Mouse (Mus musculus) neural tube, embryonic 12.5 days (tissue): ENCODE results near the gene Tbc1d1. TPM values are rescaled to one million over a fixed set of nuclear protein-coding genes. Genes with fewer than 3 reads are reported as not detected.

Experiments
- ATAC-seq: fragments of 200-750 bp; cut with Nextera tagmentation; 2 replicates; pipeline ENCODE4 v1.8.0; 2017; ENCODE audit warnings: low read depth, mild to moderate bottlenecking, moderate TSS enrichment, moderate library complexity; ENCODE audit not compliant: low FRiP score
- H3K27ac ChIP-seq: fragments of 300-500 bp; sonication (generic); 2 replicates; pipeline ENCODE4 v1.5.1; 2016
- H3K27me3 ChIP-seq: fragments of 300-500 bp; sonication (generic); replicated peaks from 2 replicates; pipeline ENCODE4 v1.6.1; 2016; ENCODE audit warnings: mild to moderate bottlenecking
- H3K36me3 ChIP-seq: fragments of 300-500 bp; sonication (generic); 2 replicates; pipeline ENCODE4 v1.6.1; 2016; ENCODE audit warnings: mild to moderate bottlenecking
- H3K4me1 ChIP-seq: fragments of 300-500 bp; sonication (generic); 2 replicates; pipeline ENCODE4 v1.6.1; 2016
- H3K4me2 ChIP-seq: fragments of 300-500 bp; sonication (generic); replicated peaks from 2 replicates; pipeline ENCODE4 v1.6.1; 2016; ENCODE audit warnings: mild to moderate bottlenecking
- H3K4me3 ChIP-seq: fragments of 300-500 bp; sonication (generic); 2 replicates; pipeline ENCODE4 v1.5.1; 2016
- H3K9ac ChIP-seq: fragments of 300-500 bp; sonication (generic); 2 replicates; pipeline ENCODE4 v1.6.1; 2016; ENCODE audit warnings: mild to moderate bottlenecking
- H3K9me3 ChIP-seq: fragments of 300-500 bp; sonication (generic); 2 replicates; pipeline ENCODE4 v1.6.1; 2016; ENCODE audit warnings: mild to moderate bottlenecking
- WGBS: fragments of 180-500 bp; shearing (Covaris S2); methylation state at CpG from one replicate; pipeline ENCODE4 v1.1.7; 2016; 5-methylcytosine and 5-hydroxymethylcytosine counted together
- polyA plus RNA-seq: library from polyadenylated mRNA; unstranded; fragments of >200 nt; fragmentation: Nextera tagmentation; extraction: Ambion mirVana; gene quantifications from 2 replicates; pipeline ENCODE4 v1.2.1, GENCODE M21; 2016

The Tbc1d1 gene
- polyA plus RNA-seq, 1 experiment from 2014 or later, result 23.7 TPM

DNA sequence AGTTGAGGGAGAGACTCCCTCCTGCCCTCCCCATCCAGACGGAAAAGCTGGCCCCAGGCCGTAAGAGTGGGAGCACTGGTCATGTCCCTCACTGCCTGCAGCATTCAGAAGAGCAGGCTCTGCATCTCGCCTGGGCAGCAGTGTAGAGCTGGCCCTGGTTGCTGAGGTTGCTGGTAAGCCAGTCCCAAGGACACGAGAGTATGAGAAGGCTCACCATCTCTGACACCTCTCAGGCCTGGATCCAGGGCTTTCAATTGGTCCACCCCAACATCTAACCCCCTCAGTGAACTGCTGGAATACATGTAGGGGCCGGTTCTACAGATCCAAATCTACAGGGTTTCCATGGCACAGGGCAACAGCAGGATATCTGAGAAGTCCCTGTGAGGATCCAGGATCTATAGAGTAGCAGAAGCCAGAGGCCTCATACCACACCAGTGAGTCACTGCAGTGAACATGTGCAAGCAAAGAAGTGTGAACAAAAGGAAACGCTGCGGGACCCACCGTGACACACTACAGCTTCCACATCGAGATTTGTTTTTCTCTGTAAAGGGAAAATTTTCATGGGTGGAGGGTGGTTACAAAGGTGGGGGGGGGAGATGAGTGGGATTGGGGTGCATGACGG, 9.6 kb upstream of the Tbc1d1 start:
- H3K4me3 ChIP-seq, result no peak overlapping the region
- ATAC-seq, result no peak
- no peaks in the 10 kb centered on the region; the same call in 1 of the 2 replicates for H3K27me3 ChIP-seq
- no peaks in the 10 kb centered on the region for H3K9me3 ChIP-seq
- H3K36me3 ChIP-seq, result no peaks in the 10 kb centered on the region
- no peak overlapping the region for H3K4me2 ChIP-seq
- H3K4me1 ChIP-seq, result no peaks in the 10 kb centered on the region
- 81% methylated on average over 10 of the region's 10 CpGs for WGBS
- H3K27ac ChIP-seq, result no peak overlapping the region
- H3K9ac ChIP-seq, result no peak overlapping the region

DNA sequence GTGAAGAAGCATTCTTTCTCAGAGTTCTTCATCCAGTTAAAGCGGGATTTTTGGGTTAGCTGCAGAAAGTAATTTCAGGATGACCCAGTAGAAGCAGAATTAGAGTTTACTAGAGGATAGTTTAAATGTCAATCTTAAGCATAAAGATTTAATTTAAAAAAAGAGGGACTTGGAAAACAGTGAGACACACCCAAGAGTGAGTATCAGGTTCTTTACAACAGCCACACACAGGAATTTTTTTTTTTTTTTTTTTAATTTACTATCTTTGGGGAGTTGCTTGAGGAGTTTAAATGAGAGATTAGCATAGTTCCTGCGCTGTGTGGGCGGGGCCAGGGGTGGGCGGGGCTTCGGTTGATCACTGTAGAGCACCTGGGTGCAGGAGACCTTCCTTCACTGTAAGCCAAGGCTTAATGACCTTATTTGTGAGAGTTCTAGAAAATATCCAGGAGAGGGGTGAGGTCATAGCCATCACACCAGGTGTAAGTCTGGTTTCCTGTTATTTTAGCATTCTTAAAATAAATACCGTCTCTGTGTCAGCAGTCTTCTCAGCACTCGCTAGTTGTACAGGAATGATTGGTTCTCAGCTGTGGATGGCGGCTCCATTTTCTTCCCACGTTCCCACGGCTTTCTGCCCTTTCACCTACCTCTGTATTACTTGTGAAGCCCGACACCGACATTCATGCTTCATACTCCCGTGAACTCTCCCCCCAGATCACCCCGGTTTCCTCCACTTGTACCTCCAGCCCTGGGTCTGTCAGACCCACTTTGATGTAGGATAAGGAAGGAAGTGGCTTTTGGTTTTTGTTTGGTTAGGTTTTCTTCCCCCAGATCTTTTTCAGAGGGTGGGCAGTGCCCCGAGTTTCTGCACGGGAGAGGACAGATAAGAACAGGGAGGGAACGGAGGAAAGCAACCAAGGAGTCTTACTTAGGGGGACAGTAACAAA, 6.6 kb upstream of the Tbc1d1 start:
- WGBS, result 36% methylated on average over 17 of the region's 17 CpGs
- H3K9me3 ChIP-seq, result no peaks in the 10 kb centered on the region
- no peak overlapping the region for H3K27ac ChIP-seq
- H3K36me3 ChIP-seq, result no peaks in the 10 kb centered on the region
- H3K4me2 ChIP-seq, result 0 out of 2 replicates have a peak overlapping the region, but pooled peaks have one; percentile 24
- no peak for ATAC-seq
- H3K4me3 ChIP-seq, result no peak overlapping the region
- no peak overlapping the region for H3K9ac ChIP-seq
- no peaks in the 10 kb centered on the region; the same call in 1 of the 2 replicates for H3K27me3 ChIP-seq
- H3K4me1 ChIP-seq, result no peaks in the 10 kb centered on the region

DNA sequence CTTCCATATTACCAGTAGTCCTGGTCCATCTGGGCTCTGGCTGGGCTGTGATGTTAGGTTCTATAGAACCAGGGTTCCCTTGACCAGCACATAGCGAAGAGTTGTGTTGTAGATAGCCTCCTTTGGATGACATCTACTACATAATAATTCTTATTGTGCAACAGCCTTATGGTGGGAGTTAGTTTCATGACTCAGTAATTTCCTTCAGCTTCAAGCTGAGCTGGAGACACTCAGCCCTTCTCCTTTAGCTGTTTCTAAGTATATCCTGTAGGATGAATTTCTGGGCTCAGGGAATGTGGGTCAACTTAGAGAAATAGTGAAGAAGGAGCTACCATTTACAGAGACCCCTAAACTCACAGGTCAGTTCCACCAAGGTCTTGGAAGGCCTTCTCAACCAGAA, 2.8 kb upstream of the Tbc1d1 start:
- Histone ChIP-seq H3K4me1 (no peaks in the 10 kb centered on the region), H3K9ac (no peak overlapping the region), H3K4me2 (no peak overlapping the region), H3K9me3 (no peaks in the 10 kb centered on the region), H3K36me3 (no peaks in the 10 kb centered on the region), H3K27ac (no peak overlapping the region), H3K27me3 (peaks cover 7% of the 10 kb centered on the region), H3K4me3 (no peak overlapping the region)
- WGBS, result 93% methylated on average over 1 of the region's 1 CpGs
- ATAC-seq, result no peak

DNA sequence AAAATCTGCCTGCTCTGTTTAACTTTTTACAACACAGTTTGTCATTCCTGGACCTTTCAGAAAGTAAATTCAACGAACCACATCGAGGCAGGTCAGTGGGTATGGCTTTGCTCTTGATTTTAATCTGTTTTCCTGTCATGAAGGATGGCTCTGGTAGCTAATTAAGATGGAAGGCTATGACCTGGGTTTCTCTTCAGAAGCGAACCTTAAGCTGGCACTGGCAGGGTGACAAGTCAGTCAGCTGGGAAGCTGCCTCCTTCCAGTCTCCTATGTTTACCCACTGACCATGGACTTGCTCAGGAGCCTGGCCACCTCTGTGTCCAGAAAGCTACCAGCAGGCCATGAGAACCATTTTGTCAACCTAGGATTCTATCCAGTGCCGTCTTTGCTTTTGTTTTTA, 474 bp downstream of the Tbc1d1 start:
- H3K4me1 ChIP-seq, result peaks cover 12% of the 10 kb centered on the region
- no peak overlapping the region for H3K9ac ChIP-seq
- H3K27me3 ChIP-seq, result peaks cover 40% of the 10 kb centered on the region
- ATAC-seq, result no peak
- no peak overlapping the region for H3K4me3 ChIP-seq
- WGBS, result 55% methylated on average over 4 of the region's 4 CpGs
- H3K9me3 ChIP-seq, result no peaks in the 10 kb centered on the region
- H3K27ac ChIP-seq, result no peak overlapping the region
- H3K4me2 ChIP-seq, result no peak overlapping the region
- H3K36me3 ChIP-seq, result no peaks in the 10 kb centered on the region

DNA sequence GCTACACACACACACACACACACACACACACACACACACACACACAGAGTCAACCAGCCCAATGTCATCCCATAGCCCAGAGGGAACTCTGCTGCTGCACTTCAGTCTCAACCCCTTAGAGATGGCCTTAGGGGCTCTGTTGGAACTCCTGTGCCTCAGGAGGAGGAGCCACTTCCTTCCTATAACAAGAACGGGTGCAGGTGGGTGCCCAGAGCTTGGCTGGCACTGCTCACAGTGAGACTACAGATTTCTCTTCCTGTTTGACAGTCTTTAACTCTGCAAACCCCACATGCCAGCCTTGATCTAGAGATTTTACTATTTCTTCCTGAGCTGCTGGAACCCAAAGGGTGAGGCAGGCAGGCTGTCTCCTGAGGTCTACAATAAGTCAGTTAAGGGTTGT, 1.8 kb downstream of the Tbc1d1 start:
- Histone ChIP-seq H3K4me2 (no peak overlapping the region), H3K36me3 (no peaks in the 10 kb centered on the region), H3K27me3 (peaks cover 51% of the 10 kb centered on the region), H3K4me1 (peaks cover 12% of the 10 kb centered on the region), H3K27ac (no peak overlapping the region), H3K9ac (no peak overlapping the region), H3K9me3 (no peaks in the 10 kb centered on the region), H3K4me3 (no peak overlapping the region)
- no peak for ATAC-seq
- WGBS, result 38% methylated on average over 1 of the region's 1 CpGs

DNA sequence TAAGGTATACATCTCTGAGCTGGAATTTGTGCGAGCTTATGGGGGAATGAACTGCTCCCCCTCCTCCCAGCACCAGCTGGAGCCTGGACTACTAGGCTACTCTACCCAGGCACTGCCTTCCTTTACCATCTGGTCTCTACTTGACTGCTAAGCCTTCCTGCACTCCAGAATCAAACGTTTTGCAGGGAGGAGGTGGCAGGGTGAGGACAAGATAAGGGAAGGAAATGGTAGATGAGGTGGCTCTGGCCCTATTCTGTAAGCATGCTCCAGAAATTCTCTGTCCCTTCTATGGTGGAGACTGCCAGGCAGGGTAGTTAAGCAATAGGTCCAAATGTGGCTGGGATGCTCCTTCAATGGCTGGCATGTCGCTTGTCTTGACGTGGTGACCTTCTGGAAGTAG, 2.4 kb downstream of the Tbc1d1 start:
- 37% methylated on average over 4 of the region's 4 CpGs for WGBS
- Histone ChIP-seq H3K27me3 (peaks cover 51% of the 10 kb centered on the region), H3K4me1 (peaks cover 12% of the 10 kb centered on the region), H3K27ac (no peak overlapping the region), H3K9me3 (no peaks in the 10 kb centered on the region), H3K9ac (no peak overlapping the region), H3K4me3 (no peak overlapping the region), H3K4me2 (peak overlapping the region; percentile 100; the same call in 1 of the 2 replicates), H3K36me3 (no peaks in the 10 kb centered on the region)
- ATAC-seq, result no peak

DNA sequence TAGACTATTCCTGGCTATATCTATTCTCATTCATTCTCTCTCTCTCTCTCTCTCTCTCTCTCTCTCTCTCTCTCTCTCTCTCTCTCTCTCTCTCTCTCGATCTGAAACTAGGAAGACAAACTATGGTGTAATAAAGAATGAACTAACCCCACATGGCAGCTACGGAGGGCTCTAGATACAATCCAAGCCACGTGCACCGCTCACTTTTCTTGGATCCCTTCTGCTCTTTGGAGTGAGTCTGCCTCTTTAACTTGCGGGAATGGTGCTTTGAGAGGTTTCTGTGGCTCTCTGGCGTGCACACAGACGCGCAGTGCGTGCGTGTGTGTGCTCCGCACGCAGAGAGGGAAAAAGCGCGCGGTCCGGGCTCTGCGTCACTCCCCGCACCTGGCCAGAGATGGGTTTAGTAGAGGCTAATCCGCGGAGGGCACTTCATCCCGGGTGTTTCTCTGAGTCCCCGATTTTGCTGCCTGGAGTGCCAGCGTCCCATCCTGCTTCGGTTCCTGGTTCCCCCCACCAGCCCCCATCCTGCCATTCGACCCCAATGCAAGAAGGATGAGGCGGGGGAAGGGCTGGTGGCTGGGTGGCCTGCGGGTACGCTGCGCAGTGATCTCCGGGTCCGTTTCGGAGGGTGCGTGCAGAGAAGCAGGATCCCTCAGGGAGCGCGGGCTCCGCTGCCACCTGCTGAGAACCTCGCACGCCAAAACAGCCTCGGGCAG, 3.1 kb downstream of the Tbc1d1 start:
- Histone ChIP-seq H3K4me2 (peak overlapping the region; percentile 100), H3K4me1 (peaks cover 12% of the 10 kb centered on the region), H3K9ac (peak overlapping the region; percentile 49), H3K9me3 (no peaks in the 10 kb centered on the region), H3K36me3 (no peaks in the 10 kb centered on the region), H3K27me3 (peaks cover 51% of the 10 kb centered on the region), H3K27ac (no peak overlapping the region), H3K4me3 (peak overlapping the region; percentile 56)
- peak; percentile 56 for ATAC-seq
- under 1% methylated on average over 39 of the region's 39 CpGs for WGBS

DNA sequence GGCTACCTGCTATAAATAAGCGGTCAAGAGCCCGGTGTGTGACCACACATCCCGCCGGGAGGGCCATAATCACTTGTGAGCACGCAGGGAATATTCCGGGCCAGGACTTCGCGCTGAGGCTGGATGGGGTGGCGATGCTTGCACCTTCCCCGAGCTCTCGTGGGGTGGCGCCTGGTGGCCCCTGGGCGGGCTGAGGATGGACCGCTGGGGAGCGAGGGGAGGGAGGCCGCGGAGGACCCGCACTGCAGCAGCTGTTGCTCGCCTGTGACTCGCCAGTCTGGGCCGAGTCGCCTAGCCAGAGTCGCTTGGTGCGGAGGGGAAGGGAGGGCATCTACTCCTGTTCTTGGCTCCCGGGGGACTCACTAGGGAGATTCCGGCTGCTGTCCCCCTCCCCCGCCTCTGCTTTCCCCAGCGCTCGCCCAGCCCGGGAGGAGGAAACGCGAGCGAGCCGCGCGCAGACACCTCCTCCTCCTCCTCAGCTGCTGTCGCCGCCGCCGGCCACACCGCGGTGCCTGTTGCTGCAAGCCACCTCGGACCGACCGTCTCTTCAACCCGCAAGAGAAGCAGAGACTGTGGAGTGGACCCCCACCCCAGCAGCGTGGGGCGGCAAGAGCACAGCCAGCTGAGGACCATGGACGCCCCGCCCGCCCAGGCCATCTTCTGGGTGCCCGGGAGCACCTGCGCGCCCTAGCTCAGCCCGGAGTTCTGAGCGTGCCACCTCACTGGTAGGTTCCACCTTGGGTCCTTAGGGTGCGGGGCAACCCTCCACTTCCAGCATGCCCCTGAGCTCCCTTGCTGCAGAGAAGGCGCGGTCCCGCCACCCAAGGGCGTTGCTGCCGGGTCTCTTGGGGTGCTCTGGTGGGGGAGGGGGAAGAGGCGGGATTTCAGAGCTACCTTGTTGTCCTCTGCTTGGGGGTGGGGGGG, 3.9 kb downstream of the Tbc1d1 start:
- H3K27me3 ChIP-seq, result peaks cover 51% of the 10 kb centered on the region
- peak overlapping the region; percentile 49 for H3K9ac ChIP-seq
- H3K4me3 ChIP-seq, result peak overlapping the region; percentile 56
- no peaks in the 10 kb centered on the region for H3K9me3 ChIP-seq
- no peak overlapping the region for H3K27ac ChIP-seq
- under 1% methylated on average over 60 of the region's 63 CpGs for WGBS
- H3K36me3 ChIP-seq, result no peaks in the 10 kb centered on the region
- H3K4me1 ChIP-seq, result peaks cover 12% of the 10 kb centered on the region
- peak; percentile 84 for ATAC-seq
- peak overlapping the region; percentile 100 for H3K4me2 ChIP-seq

DNA sequence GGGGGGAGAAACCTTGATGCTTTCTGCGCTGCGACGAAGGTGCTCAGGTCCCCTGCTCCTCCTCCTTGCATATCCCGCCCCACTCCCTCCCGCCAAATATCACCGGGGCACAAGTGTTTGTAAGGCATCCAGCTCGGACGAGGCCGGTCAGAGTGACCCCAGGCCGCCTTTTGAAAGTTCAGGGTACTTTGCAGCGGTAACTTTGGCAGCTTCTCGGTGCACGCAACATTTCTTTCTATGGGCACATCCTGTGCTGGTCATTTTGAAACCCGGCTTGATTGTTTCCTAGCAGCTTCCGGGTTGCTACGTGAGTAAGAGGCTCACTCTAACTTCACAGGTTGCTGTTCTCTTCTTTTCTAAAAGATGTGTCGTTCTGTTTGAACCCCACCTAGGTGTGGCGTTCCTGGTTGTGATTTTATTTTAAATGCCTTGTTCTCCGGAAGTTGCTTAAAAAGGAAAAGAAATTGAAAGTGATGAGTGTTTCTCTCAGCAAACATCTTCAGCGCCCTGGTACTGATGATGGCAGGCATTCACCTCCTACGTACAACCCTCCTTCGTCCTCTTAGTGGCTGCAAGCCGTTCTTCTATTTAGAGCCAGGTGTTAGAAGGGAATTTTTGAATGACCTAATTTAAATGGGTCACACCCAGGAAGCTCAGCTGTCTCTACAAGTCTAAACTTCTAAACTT, 4.7 kb downstream of the Tbc1d1 start:
- H3K27me3 ChIP-seq, result peaks cover 51% of the 10 kb centered on the region
- ATAC-seq, result no peak

DNA sequence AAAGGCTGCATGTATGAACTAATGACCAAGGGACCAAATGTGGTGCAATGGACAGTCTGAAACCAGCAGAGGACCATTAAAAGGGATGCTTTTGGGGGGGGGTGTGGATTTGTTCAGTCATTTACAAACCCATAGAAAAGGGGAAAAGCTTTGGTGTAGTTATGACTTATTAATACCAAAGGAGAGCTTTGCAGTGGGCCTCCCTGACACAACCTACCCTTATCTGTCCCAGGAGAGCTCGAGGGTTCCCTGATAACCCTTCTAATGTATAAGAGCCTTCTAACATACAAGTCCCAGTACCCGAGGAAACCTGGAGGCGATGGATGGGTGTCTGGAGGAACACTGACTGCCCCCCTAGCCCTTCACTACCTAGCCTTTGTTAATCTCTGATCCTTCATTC, 5.8 kb downstream of the Tbc1d1 start:
- WGBS, result 78% methylated on average over 3 of the region's 3 CpGs

More for the DNA sequence above, 4.7 kb downstream of the Tbc1d1 start:
- no peaks in the 10 kb centered on the region for H3K36me3 ChIP-seq
- H3K4me1 ChIP-seq, result peaks cover 12% of the 10 kb centered on the region
- H3K9ac ChIP-seq, result peak overlapping the region; percentile 49
- 1% methylated on average over 23 of the region's 23 CpGs for WGBS
- H3K4me2 ChIP-seq, result peak overlapping the region; percentile 100
- no peaks in the 10 kb centered on the region for H3K9me3 ChIP-seq
- H3K27ac ChIP-seq, result no peak overlapping the region
- H3K4me3 ChIP-seq, result peak overlapping the region; percentile 56

DNA sequence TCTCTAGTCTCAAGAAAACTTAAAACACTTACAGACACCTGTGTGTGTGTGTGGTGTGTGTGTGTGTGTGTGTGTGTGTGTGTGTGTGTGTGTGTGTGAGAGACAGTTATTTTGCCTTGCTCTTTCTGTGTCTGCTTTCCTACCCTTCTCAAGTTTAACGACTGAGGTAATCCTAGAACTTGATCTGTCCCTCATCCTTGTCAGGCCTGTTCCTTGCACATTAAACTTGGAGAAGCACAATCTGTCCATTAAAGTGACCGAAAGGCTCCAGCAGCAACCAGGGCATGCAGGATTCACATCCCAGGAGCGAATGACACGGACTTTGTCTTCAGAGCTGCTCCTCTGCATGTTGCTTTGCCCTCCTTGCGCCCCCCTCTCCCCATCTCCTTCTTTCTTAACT, 6.5 kb downstream of the Tbc1d1 start:
- no peak overlapping the region for H3K4me3 ChIP-seq
- 84% methylated on average over 5 of the region's 5 CpGs for WGBS
- peaks cover 12% of the 10 kb centered on the region for H3K4me1 ChIP-seq
- H3K9ac ChIP-seq, result no peak overlapping the region
- H3K4me2 ChIP-seq, result no peak overlapping the region
- no peaks in the 10 kb centered on the region for H3K36me3 ChIP-seq
- ATAC-seq, result no peak
- no peaks in the 10 kb centered on the region for H3K9me3 ChIP-seq
- H3K27ac ChIP-seq, result no peak overlapping the region
- H3K27me3 ChIP-seq, result peaks cover 48% of the 10 kb centered on the region

More for the DNA sequence above, 5.8 kb downstream of the Tbc1d1 start:
- H3K4me1 ChIP-seq, result peaks cover 12% of the 10 kb centered on the region
- no peak overlapping the region for H3K9ac ChIP-seq
- H3K27ac ChIP-seq, result no peak overlapping the region
- H3K4me2 ChIP-seq, result no peak overlapping the region
- H3K36me3 ChIP-seq, result no peaks in the 10 kb centered on the region
- no peaks in the 10 kb centered on the region for H3K9me3 ChIP-seq
- peaks cover 51% of the 10 kb centered on the region for H3K27me3 ChIP-seq
- H3K4me3 ChIP-seq, result no peak overlapping the region
- ATAC-seq, result no peak
